Mouse (Mus musculus) spleen, adult 2 months (tissue): ENCODE results near the gene Pacs2. TPM values are rescaled to one million over a fixed set of nuclear protein-coding genes. Genes with fewer than 3 reads are reported as not detected.

Experiments
- DNase-seq, 2 experiments: peaks; one replicate each; pipeline versions ENCODE4 v3.0.0 to v3.0.0-alpha.2; 2012 to 2021; ENCODE audit warnings: low spot score in 2 of 2, low read depth in 1 of 2
- H3K27ac ChIP-seq: fragments of 200-500 bp; 2 replicates; pipeline ENCODE4 v1.5.1; 2012; ENCODE audit warnings: low read length, inconsistent platforms; ENCODE audit not compliant: insufficient read depth
- H3K27me3 ChIP-seq: fragments of 200-500 bp; 2 replicates; pipeline ENCODE4 v1.6.1; 2012; ENCODE audit warnings: mild to moderate bottlenecking, moderate library complexity, low read length, inconsistent platforms; ENCODE audit not compliant: control insufficient read depth, insufficient read depth
- H3K36me3 ChIP-seq: fragments of 200-500 bp; 2 replicates; pipeline ENCODE4 v1.6.1; 2012; ENCODE audit warnings: mild to moderate bottlenecking, low read length, inconsistent platforms; ENCODE audit not compliant: control insufficient read depth, insufficient read depth
- H3K4me1 ChIP-seq: fragments of 200-500 bp; 2 replicates; pipeline ENCODE4 v1.6.1; 2011; ENCODE audit warnings: inconsistent platforms; ENCODE audit not compliant: control insufficient read depth, insufficient read depth, insufficient read length
- H3K4me3 ChIP-seq: fragments of 200-500 bp; 2 replicates; pipeline ENCODE4 v1.5.1; 2011; ENCODE audit warnings: mild to moderate bottlenecking, inconsistent platforms; ENCODE audit not compliant: insufficient read depth, insufficient read length; ENCODE audit errors: extremely low read depth
- CTCF ChIP-seq: fragments of 200-500 bp; IDR thresholded peaks from 2 replicates; pipeline ENCODE4 v1.5.1; 2011; ENCODE audit warnings: mild to moderate bottlenecking, inconsistent platforms; ENCODE audit not compliant: insufficient read depth, insufficient read length, insufficient replicate concordance; ENCODE audit errors: extremely low read depth
- POLR2A ChIP-seq: fragments of 200-500 bp; IDR thresholded peaks from 2 replicates; pipeline ENCODE4 v1.6.1; 2011; ENCODE audit warnings: low read depth, low read length, inconsistent platforms
- WGBS: fragments of 180-500 bp; shearing (Covaris S2); methylation state at CpG from one replicate; pipeline ENCODE4 v1.1.7; 2018; 5-methylcytosine and 5-hydroxymethylcytosine counted together
- polyA plus RNA-seq: library from polyadenylated mRNA; depleted of rRNA; stranded (reverse); fragments of >200 nt; gene quantifications from 2 replicates; pipeline ENCODE4 v1.2.3, GENCODE M21; 2012; rRNA removed

The Pacs2 gene
- polyA plus RNA-seq, 1 experiment = 29.1 TPM

GRCm38 (mm10) chr12:113114856-113115538 lies 100.7 kb downstream of the Pacs2 start:
- no peaks in the 10 kb centered on the region for H3K27me3 ChIP-seq
- no peak overlapping the region for H3K27ac ChIP-seq
- DNase-seq = no peak
- no peak overlapping the region for H3K4me3 ChIP-seq
- H3K4me1 ChIP-seq = no peaks in the 10 kb centered on the region
- H3K36me3 ChIP-seq = peaks cover 14% of the 10 kb centered on the region
- TF ChIP-seq CTCF (no peak), POLR2A (no peak)
- WGBS = 88% methylated on average over 16 of the region's 16 CpGs

- Histone ChIP-seq H3K4me1 (no peaks in the 10 kb centered on the region), H3K36me3 (peaks cover 28% of the 10 kb centered on the region), H3K27me3 (no peaks in the 10 kb centered on the region), H3K4me3 (no peak overlapping the region), H3K27ac (no peak overlapping the region)
- 95% methylated on average over 20 of the region's 20 CpGs for WGBS
- DNase-seq = peak in 1 of 2 experiments; percentile 65
- TF ChIP-seq POLR2A (no peak), CTCF (peak; percentile 70; the same call in 1 of the 2 replicates)
Measured at GRCm38 (mm10) chr12:113119516-113120410, 105.5 kb downstream of the Pacs2 start.

Other genes starting within 250 kb of the Pacs2 start
- 0.46 and 0.83 TPM in 2 replicates for gene Ahnak2, start 211.9 kb upstream of the Pacs2 start, polyA plus RNA-seq
- 0.83 and 1.1 TPM in 2 replicates for gene Clba1, start 205.6 kb upstream of the Pacs2 start, polyA plus RNA-seq
- gene Cdca4, start 185.1 kb upstream of the Pacs2 start, polyA plus RNA-seq = 30.4 and 34.0 TPM in 2 replicates
- 77.9 and 81.1 TPM in 2 replicates for gene Gpr132, start 146.3 kb upstream of the Pacs2 start, polyA plus RNA-seq
- gene Jag2, start 84.7 kb upstream of the Pacs2 start, polyA plus RNA-seq = 7.8 and 8.6 TPM in 2 replicates
- 25.4 and 28.8 TPM in 2 replicates for gene Nudt14, start 72.4 kb upstream of the Pacs2 start, polyA plus RNA-seq
- gene Btbd6, start 38.0 kb upstream of the Pacs2 start, polyA plus RNA-seq = 22.3 and 61.1 TPM in 2 replicates
- gene Brf1, start 13.8 kb upstream of the Pacs2 start, polyA plus RNA-seq = 127 and 186 TPM in 2 replicates
- gene Tex22, start 60.0 kb downstream of the Pacs2 start, polyA plus RNA-seq = 0.20 and 0.48 TPM in 2 replicates
- 55.6 and 77.7 TPM in 2 replicates for gene Mta1, start 83.8 kb downstream of the Pacs2 start, polyA plus RNA-seq
- 137 and 141 TPM in 2 replicates for gene Crip2, start 125.7 kb downstream of the Pacs2 start, polyA plus RNA-seq
- 414 and 544 TPM in 2 replicates for gene Crip1, start 131.8 kb downstream of the Pacs2 start, polyA plus RNA-seq
- gene Tedc1, start 141.9 kb downstream of the Pacs2 start, polyA plus RNA-seq = 16.8 and 23.2 TPM in 2 replicates
- 1.7 and 2.1 TPM in 2 replicates for gene Tmem121, start 171.4 kb downstream of the Pacs2 start, polyA plus RNA-seq